Mouse (Mus musculus): ENCODE data around the gene AI837181. TPM values are rescaled to one million over a fixed set of nuclear protein-coding genes. Genes with fewer than 3 reads are reported as not detected.

The AI837181 gene
- polyA plus RNA-seq, 1 experiment from 2014 or later: 24.0 TPM

Other genes with a start within 250 kb of the AI837181 start
- gene Pacs1, start 152.0 kb upstream of the AI837181 start, polyA plus RNA-seq (2016; fragmentation: Nextera tagmentation; extraction: Ambion mirVana): 17.2 and 19.7 TPM in 2 replicates
- gene Sf3b2, start 129.7 kb upstream of the AI837181 start, polyA plus RNA-seq (2016; fragmentation: Nextera tagmentation; extraction: Ambion mirVana): 183 and 187 TPM in 2 replicates
- 0.29 and 0.54 TPM in 2 replicates for gene Gal3st3, start 126.8 kb upstream of the AI837181 start, polyA plus RNA-seq (2016; fragmentation: Nextera tagmentation; extraction: Ambion mirVana)
- gene Catsper1, start 89.4 kb upstream of the AI837181 start, polyA plus RNA-seq (2016; fragmentation: Nextera tagmentation; extraction: Ambion mirVana): not detected in 2 replicates
- not detected in 2 replicates for gene Cst6, start 75.6 kb upstream of the AI837181 start, polyA plus RNA-seq (2016; fragmentation: Nextera tagmentation; extraction: Ambion mirVana)
- gene Eif1ad, start 58.4 kb upstream of the AI837181 start, polyA plus RNA-seq (2016; fragmentation: Nextera tagmentation; extraction: Ambion mirVana): 50.3 and 54.0 TPM in 2 replicates
- 365 and 372 TPM in 2 replicates for gene Banf1, start 58.0 kb upstream of the AI837181 start, polyA plus RNA-seq (2016; fragmentation: Nextera tagmentation; extraction: Ambion mirVana)
- gene Sart1, start 36.4 kb upstream of the AI837181 start, polyA plus RNA-seq (2016; fragmentation: Nextera tagmentation; extraction: Ambion mirVana): 69.9 and 72.5 TPM in 2 replicates
- gene Tsga10ip, start 22.6 kb upstream of the AI837181 start, polyA plus RNA-seq (2016; fragmentation: Nextera tagmentation; extraction: Ambion mirVana): 0.22 TPM in 1 of 2 replicates, not detected in the other
- 108 TPM in 2 replicates for gene Drap1, start 165 bp upstream of the AI837181 start, polyA plus RNA-seq (2016; fragmentation: Nextera tagmentation; extraction: Ambion mirVana)
- gene Fosl1, start 22.4 kb downstream of the AI837181 start, polyA plus RNA-seq (2016; fragmentation: Nextera tagmentation; extraction: Ambion mirVana): not detected in 2 replicates
- 4.1 and 4.8 TPM in 2 replicates for gene Ccdc85b, start 32.8 kb downstream of the AI837181 start, polyA plus RNA-seq (2016; fragmentation: Nextera tagmentation; extraction: Ambion mirVana)
- 44.3 and 45.2 TPM in 2 replicates for gene Fibp, start 35.5 kb downstream of the AI837181 start, polyA plus RNA-seq (2016; fragmentation: Nextera tagmentation; extraction: Ambion mirVana)
- 0.43 and 0.53 TPM in 2 replicates for gene Ctsw, start 43.4 kb downstream of the AI837181 start, polyA plus RNA-seq (2016; fragmentation: Nextera tagmentation; extraction: Ambion mirVana)
- gene Efemp2, start 48.8 kb downstream of the AI837181 start, polyA plus RNA-seq (2016; fragmentation: Nextera tagmentation; extraction: Ambion mirVana): 30.0 and 30.6 TPM in 2 replicates
- gene Mus81, start 63.3 kb downstream of the AI837181 start, polyA plus RNA-seq (2016; fragmentation: Nextera tagmentation; extraction: Ambion mirVana): 22.2 and 22.9 TPM in 2 replicates
- 1,523 and 1,533 TPM in 2 replicates for gene Cfl1, start 65.3 kb downstream of the AI837181 start, polyA plus RNA-seq (2016; fragmentation: Nextera tagmentation; extraction: Ambion mirVana)
- gene 1700020D05Rik, start 78.6 kb downstream of the AI837181 start, polyA plus RNA-seq (2016; fragmentation: Nextera tagmentation; extraction: Ambion mirVana): 0.13 TPM in 1 of 2 replicates, not detected in the other
- 7.5 and 8.8 TPM in 2 replicates for gene Snx32, start 85.4 kb downstream of the AI837181 start, polyA plus RNA-seq (2016; fragmentation: Nextera tagmentation; extraction: Ambion mirVana)
- not detected in 2 replicates for gene Ovol1, start 135.5 kb downstream of the AI837181 start, polyA plus RNA-seq (2016; fragmentation: Nextera tagmentation; extraction: Ambion mirVana)
- 3.4 and 3.5 TPM in 2 replicates for gene Ap5b1, start 142.9 kb downstream of the AI837181 start, polyA plus RNA-seq (2016; fragmentation: Nextera tagmentation; extraction: Ambion mirVana)
- 171 and 177 TPM in 2 replicates for gene Rnaseh2c, start 176.7 kb downstream of the AI837181 start, polyA plus RNA-seq (2016; fragmentation: Nextera tagmentation; extraction: Ambion mirVana)
- 24.9 and 26.8 TPM in 2 replicates for gene Kat5, start 185.1 kb downstream of the AI837181 start, polyA plus RNA-seq (2016; fragmentation: Nextera tagmentation; extraction: Ambion mirVana)
- 32.1 and 33.6 TPM in 2 replicates for gene Rela, start 212.3 kb downstream of the AI837181 start, polyA plus RNA-seq (2016; fragmentation: Nextera tagmentation; extraction: Ambion mirVana)
- gene Sipa1, start 238.6 kb downstream of the AI837181 start, polyA plus RNA-seq (2016; fragmentation: Nextera tagmentation; extraction: Ambion mirVana): 41.4 and 41.8 TPM in 2 replicates